Mouse (Mus musculus) small intestine, adult 2 months (tissue): ENCODE results near the gene St6galnac6.

ENCODE experiments used
- CTCF ChIP-seq: fragments of 200-500 bp; IDR thresholded peaks from 2 replicates; pipeline ENCODE4 v1.5.1; 2012; ENCODE audit warnings: low read depth, mild to moderate bottlenecking, control low read depth, inconsistent platforms, low read length, moderate library complexity, mixed read lengths; ENCODE audit not compliant: insufficient replicate concordance, insufficient read length; ENCODE audit errors: extremely low read depth
- POLR2A ChIP-seq: fragments of 200-500 bp; IDR thresholded peaks from 2 replicates; pipeline ENCODE4 v1.6.1; 2012; ENCODE audit warnings: low read depth, mild to moderate bottlenecking, control low read depth, inconsistent platforms, low read length, moderate library complexity

- TF ChIP-seq CTCF (no peak), POLR2A (peak; percentile 18; the same call in 1 of the 2 replicates)
These were observed 28.6 kb downstream of the St6galnac6 start for GRCm38 (mm10) chr2:32628044-32628550.
